Mouse (Mus musculus) adrenal gland, postnatal 14 days (tissue): ENCODE results near the gene Hoxb1. TPM values are rescaled to one million over a fixed set of nuclear protein-coding genes. Genes with fewer than 3 reads are reported as not detected.

ENCODE experiments used
- DNase-seq: peaks from one replicate; pipeline ENCODE4 v3.0.0; 2021; ENCODE audit warnings: mixed read lengths
- microRNA-seq, 2 experiments: library from miRNA; unstranded; fragments of <30 nt; microRNA quantifications; one replicate each; pipeline ENCODE4 v1.2.0; 2021
- total RNA-seq: library from RNA; stranded (reverse); gene quantifications from 2 replicates; pipeline ENCODE4 v1.2.3, GENCODE M21; 2021

The Hoxb1 gene
- total RNA-seq, 1 experiment from 2014 or later: not detected

DNA sequence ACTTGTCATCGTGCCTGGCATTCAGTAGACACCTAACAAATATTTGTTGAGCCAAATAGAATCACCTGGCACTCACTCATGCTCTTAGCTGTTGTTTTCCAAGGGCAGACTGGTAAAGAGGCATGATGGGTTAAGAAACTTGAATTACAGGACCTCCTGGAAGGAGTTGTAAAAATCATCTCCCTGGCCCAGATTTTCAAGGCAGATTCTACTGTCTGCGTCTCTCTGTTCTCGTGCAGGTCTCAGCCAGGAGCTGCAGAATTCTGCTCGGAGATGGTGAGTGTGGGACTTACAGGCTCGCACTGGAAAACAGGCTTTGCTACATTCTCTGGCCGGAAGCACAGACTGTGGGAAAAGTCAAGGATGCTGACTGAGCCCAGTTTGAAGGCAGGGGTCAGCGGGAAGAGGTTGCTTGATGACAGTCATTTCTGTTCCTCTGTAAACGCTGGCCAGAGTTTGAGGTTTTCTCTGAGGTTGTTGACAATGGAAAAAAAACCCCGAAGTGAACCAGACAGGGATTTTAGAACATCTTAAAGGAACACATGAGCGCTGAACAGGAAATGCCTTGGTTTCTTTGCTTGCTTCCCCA, 38.6 kb downstream of the Hoxb1 start:
- DNase-seq: peak; percentile 54

DNA sequence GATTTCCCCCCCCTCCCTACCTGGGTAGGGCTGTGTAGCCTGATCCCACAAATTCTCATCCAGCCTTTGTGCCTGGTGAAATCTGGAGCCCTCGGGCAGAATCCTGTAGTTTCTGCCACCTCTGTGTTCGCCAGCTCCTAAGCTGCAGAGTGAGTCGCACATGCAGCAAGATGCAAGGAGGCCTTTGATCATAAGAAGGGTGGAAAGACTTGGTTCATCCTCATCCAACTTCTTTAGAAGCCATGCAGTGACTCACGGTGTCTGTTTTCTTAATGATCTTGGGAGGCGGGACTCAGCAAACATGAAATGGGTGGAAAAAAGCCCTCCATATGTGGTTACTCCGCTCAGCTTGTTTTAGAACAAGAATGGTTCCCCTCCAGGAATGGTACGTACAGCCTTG, 39.3 kb downstream of the Hoxb1 start:
- DNase-seq: no peak

DNA sequence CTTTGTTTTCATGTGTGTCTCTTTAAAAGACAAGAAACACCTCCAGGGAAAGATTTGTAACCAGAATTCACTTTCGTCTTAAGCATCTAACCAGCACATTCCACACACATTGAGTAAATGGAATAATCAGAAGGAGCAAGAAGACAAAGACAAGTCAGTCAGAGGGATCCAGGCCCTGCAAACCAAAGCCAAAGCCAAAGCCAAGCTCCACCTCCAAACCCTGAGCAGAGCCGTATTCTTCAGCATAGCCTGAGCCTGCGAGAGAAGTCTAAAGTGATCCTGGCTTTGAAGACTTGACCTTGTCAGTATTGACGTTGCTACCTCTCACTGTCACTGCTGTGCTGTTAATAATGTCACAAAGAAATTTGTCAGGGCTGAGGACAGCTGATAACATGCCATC, 40.0 kb downstream of the Hoxb1 start:
- peak; percentile 35 for DNase-seq

DNA sequence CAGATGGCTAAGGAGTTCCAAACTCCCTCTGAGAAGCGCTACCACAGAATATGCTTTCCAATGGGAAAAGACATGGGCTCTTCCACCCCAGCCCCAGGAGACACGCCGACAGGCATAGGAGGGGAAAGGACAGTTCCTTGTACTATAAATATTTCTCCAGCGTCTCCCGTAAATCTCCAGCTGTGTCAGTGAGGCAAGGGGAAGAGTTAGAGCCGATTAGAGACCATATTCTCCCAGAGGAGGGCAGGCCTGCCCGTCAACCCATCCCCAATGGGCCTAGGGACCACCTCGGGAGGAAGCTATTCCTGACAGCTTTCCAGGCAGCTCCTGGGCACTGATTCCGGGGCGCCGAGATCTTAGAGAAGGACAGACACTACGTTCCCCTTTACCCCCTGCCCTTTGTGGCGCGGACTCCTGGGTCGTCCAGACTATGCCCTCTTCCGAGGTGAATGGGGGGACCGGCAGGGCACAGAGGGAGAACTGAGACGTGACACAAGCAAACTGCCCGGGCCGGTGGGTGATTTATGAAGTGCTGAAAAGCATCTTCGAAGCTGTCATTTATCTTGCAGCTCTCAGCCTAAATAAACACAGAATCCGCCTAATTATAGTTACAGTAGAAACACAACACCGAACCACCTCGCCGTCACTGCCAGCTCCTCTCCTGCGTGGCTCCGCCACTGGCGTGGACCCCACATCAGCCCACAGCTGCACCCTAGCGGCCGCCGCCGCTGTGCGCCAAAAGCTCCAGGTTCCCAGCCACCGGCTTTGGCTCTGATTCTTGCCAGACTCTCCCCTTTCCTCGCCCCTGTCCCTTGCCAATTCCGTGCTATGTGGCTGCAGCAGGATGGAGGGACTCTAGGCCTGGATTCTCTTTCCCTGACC, 41.9 kb downstream of the Hoxb1 start:
- peak; percentile 93 for DNase-seq

DNA sequence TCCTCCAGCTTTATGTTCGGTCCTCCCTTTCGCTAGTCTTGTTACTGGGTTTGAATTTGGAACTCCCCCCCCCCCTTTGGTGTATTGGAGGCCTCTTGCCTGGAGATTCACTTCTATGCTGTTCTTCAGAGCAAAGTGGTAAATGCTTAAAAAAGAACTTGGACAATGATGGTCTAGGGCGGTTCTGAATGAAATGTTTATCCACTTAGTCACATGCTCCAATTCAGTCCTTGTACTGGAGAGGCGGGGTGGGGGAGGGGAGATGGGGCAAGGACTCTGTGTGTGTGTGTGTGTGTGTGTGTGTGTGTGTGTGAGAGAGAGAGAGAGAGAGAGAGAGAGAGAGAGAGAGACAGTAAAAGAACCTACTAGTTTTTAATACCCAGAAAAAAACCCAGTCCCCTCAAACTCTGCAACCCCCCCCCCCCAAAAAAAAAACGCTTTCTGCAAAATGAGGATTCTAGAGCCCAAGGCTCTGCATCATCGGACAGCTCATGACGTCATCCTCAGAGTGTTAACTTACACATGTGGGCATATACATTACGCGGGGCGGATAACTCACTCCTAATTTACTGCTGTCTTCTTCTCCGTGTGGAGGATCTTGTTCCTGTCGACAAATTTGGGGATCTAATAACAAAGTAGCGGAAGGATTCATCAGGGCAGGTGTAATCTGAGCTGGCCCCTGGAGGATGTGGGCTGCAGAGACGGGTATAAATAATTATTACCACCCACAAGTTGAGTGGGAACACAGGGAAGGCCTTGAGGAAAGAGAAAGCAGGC, 42.9 kb downstream of the Hoxb1 start:
- DNase-seq: peak; percentile 45

DNA sequence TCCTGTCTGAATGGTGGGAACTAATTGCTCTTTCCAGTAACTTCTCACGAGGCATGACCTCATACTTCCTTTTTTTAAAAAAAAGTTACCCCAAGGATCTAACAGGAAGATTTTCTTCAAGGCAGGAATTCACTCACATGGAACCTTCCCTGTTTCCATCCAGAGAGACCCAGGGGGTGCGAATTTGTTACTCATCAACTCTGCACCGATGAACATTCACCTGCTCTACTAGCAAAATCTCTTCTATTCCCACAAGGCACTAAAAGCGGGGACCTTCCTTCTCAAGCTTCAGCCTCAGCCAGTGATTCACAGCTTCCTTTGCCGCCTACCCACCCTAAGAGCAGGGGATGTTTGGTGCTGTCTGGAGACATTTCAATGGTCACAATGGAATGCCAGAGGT, 45.5 kb downstream of the Hoxb1 start:
- DNase-seq: no peak

DNA sequence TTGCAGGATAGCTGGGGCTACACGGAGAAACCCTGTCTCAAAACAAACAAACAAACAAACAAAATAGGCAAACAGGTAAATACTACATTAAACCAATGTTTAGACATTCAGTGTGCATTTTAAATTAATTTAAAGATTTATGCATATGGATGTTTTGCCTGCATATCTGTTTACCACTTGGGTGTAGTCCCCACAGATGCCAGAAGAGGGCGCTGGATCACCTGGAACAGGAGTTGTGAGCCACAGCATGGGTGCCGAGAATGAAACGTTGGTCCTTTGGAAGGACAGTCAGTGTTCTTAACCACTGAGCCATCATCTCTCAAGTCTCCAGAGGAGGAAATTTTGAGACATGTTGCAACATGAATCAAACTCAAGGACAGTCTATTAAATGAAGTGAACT, 46.4 kb downstream of the Hoxb1 start:
- DNase-seq: no peak

DNA sequence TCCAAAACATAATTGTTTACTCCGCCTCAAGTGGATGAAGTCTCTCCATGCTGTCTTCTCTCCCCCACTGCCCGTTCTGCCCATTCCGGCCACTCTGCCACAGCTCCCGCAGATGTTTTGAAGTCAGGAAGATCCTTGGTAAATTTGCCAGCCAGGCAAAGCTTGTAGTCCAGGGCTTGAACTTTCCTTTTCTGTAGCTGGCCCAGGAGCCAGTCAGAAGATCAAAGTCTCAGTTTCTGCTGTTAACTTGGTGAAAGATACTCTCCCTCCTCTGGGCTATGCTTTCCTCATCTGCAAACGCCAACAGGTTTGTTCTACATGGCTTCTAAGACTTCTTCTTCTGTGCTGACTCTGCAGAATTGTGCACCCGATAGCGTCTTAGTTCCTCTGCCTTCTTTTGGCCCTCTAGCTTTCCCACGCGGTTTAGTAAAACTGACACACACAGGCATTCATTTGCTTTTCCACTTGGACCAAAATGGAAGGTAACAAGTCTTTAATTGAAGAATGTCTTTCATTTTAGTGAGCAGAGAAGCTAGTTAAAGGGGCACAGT, 47.5 kb downstream of the Hoxb1 start:
- DNase-seq: no peak

DNA sequence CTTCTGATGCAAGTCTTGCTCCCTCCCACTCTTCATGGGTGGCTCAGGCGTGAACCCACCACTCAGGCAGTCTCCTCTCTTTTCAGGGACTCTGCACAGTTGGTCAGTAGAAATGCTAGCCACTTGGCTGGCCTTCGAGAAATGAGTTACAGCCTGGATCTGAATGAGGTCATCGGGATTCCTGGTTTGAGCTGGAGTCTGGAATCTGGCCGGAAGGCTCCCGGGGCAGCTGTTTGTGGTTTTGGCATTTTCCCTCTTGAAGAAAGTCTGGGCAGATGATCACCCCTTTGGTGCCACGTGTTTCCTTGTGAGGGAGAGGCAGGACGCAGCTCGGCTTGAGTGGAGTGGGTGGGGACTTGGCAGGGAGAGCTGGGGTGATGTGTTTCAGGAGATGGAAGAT, 48.0 kb downstream of the Hoxb1 start:
- peak; percentile 91 for DNase-seq

DNA sequence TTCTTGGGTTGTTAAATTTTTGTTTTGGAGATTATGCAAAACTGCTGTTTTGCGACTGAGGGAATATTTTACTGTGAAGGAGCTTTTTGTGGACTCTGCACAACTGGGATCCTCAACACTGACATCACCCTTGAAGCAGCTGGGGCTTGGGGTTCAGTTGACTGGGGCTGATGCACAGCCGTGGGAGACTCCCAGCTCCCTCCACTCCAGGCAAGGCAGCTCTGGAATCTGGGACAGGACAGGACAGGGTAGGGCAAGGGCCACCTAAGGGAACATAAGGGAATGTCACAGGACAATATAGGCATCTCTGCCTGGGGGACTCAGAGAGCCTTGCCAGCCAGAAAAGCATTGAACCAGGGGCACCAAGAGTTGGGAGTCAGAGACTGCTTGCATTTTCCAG, 48.5 kb downstream of the Hoxb1 start:
- no peak for DNase-seq

Small RNA genes lying within 50 kb of the gene (microRNA-seq; reads per million reads assigned to microRNA genes)
- gene Mir10a: 35,720 to 56,963 reads per million in 2 experiments

Other genes starting within 250 kb of the Hoxb1 start
- gene Ttll6, start 232.0 kb upstream of the Hoxb1 start, total RNA-seq: not detected in 2 replicates
- gene Hoxb13, start 171.4 kb upstream of the Hoxb1 start, total RNA-seq: not detected in 2 replicates
- 99.3 and 156 TPM in 2 replicates for gene Hoxb9, start 94.3 kb upstream of the Hoxb1 start, total RNA-seq
- gene Hoxb8, start 83.8 kb upstream of the Hoxb1 start, total RNA-seq: 56.7 and 59.4 TPM in 2 replicates
- 34.3 and 37.8 TPM in 2 replicates for gene Hoxb7, start 79.1 kb upstream of the Hoxb1 start, total RNA-seq
- 35.7 and 39.8 TPM in 2 replicates for gene Hoxb6, start 73.3 kb upstream of the Hoxb1 start, total RNA-seq
- 17.1 and 18.7 TPM in 2 replicates for gene Hoxb5, start 62.4 kb upstream of the Hoxb1 start, total RNA-seq
- 14.0 and 15.7 TPM in 2 replicates for gene Hoxb4, start 47.5 kb upstream of the Hoxb1 start, total RNA-seq
- 17.1 and 26.0 TPM in 2 replicates for gene Hoxb3, start 42.4 kb upstream of the Hoxb1 start, total RNA-seq
- 18.0 and 19.3 TPM in 2 replicates for gene Hoxb2, start 15.2 kb upstream of the Hoxb1 start, total RNA-seq
- 4.0 and 12.9 TPM in 2 replicates for gene Skap1, start 98.8 kb downstream of the Hoxb1 start, total RNA-seq